Comparison of ENCODE assay signal across 8 mouse cellular contexts in the genomic region with DNA sequence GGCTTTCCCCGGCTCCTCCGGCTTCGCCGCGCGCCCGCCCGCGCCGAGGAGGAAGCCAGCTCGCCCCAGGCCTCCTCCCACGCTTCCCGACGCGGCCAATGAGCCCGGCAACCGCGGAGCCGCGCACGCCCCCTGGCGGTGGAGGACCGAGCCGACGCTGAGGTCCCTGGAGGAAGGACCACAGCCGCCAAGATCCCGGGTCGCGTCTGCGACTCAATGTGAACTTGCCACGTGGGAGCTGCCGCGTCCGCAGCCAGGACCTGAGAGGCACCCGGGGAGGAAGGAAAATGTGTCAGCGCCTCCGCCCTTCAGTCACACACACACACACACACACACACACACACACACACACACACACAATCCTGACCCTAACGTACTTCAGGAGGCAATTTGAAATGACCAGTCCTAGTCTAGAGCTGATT. TPM values are rescaled to one million over a fixed set of nuclear protein-coding genes. Genes with fewer than 3 reads are reported as not detected.
DNase-seq lines count a peak whose midpoint lies in the region; ATAC-seq and TF ChIP-seq lines count a peak whose summit lies in the region.

A gene (minus strand): TSS at position 158 of the 422 bp plus-strand sequence.

- WGBS in forebrain, postnatal 0 days, result under 1% methylated on average over 23 of the region's 38 CpGs
- under 1% methylated on average over 33 of the region's 38 CpGs for WGBS in lung, embryonic 15.5 days

- no peaks in the 10 kb centered on the region for H3K27me3 ChIP-seq in forebrain, postnatal 0 days (ENCODE audit: insufficient read depth, low read length)
- H3K27me3 ChIP-seq in lung, embryonic 15.5 days, result no peaks in the 10 kb centered on the region

- TF ChIP-seq CTCF in forebrain, postnatal 0 days (IDR thresholded peaks at IDR 0.05; ENCODE audit: low read depth), result peak; percentile 98

- peaks cover 0 to 2% of the 10 kb centered on the region in 2 experiments; a peak in 3 of 4 replicates for H3K4me1 ChIP-seq in ES-E14 (ENCODE audit: control insufficient read depth in 2 of 2, insufficient read depth in 2 of 2, low read length in 2 of 2, poor library complexity in 1 of 2)
- no peaks in the 10 kb centered on the region; the same call in 1 of the 2 replicates for H3K4me1 ChIP-seq in forebrain, postnatal 0 days (ENCODE audit: insufficient read depth)
- peaks cover 17% of the 10 kb centered on the region for H3K4me1 ChIP-seq in lung, embryonic 15.5 days

- no peaks in the 10 kb centered on the region for H3K9me3 ChIP-seq in ES-E14 (ENCODE audit: control insufficient read depth, insufficient read depth, low read depth, low read length)
- no peaks in the 10 kb centered on the region for H3K9me3 ChIP-seq in forebrain, postnatal 0 days (ENCODE audit: low read length)
- H3K9me3 ChIP-seq in lung, embryonic 15.5 days, result no peaks in the 10 kb centered on the region

- peak within 1 kb of the TSS; percentile 77 to 91 for H3K4me3 ChIP-seq in ES-E14 (ENCODE audit: insufficient read depth in 1 of 2, low read depth in 1 of 2, low read length in 2 of 2, poor library complexity in 1 of 2, severe bottlenecking in 1 of 2)
- H3K4me3 ChIP-seq in forebrain, postnatal 0 days (ENCODE audit: low read depth, low read length), result peak within 1 kb of the TSS; percentile 79
- peak within 1 kb of the TSS; percentile 90 for H3K4me3 ChIP-seq in lung, embryonic 15.5 days

- in situ Hi-C loops in ES-E14 (cut with MboI; ENCODE audit: low sequenced_read_pairs in 2 of 2, unreplicated experiment in 2 of 2), result no loop called here

- peak within 1 kb of the TSS; percentile 63 for H3K4me2 ChIP-seq in forebrain, postnatal 0 days (ENCODE audit: low read depth)
- H3K4me2 ChIP-seq in lung, embryonic 15.5 days, result peak within 1 kb of the TSS; percentile 73

- peak within 1 kb of the TSS; percentile 93 for H3K9ac ChIP-seq in ES-E14 (ENCODE audit: insufficient read depth, low read depth, low read length, poor library complexity, severe bottlenecking)
- peak within 1 kb of the TSS; percentile 84 for H3K9ac ChIP-seq in forebrain, postnatal 0 days
- peak within 1 kb of the TSS; percentile 84 for H3K9ac ChIP-seq in lung, embryonic 15.5 days

- no peak within 1 kb of the TSS; the same call in 1 of the 2 replicates for H3K27ac ChIP-seq in ES-E14 (ENCODE audit: insufficient read depth, low read depth, low read length, poor library complexity, severe bottlenecking)
- H3K27ac ChIP-seq in forebrain, postnatal 0 days (ENCODE audit: low read depth, low read length), result peak within 1 kb of the TSS; percentile 74
- H3K27ac ChIP-seq in lung, embryonic 15.5 days, result peak within 1 kb of the TSS; percentile 92

- no peaks in the 10 kb centered on the region for H3K36me3 ChIP-seq in ES-E14 (ENCODE audit: control insufficient read depth, insufficient read depth, low read length, poor library complexity, severe bottlenecking)
- H3K36me3 ChIP-seq in forebrain, postnatal 0 days (ENCODE audit: insufficient read depth), result no peaks in the 10 kb centered on the region
- H3K36me3 ChIP-seq in lung, embryonic 15.5 days, result no peaks in the 10 kb centered on the region

- ATAC-seq in forebrain, postnatal 0 days, result peak; percentile 97
- ATAC-seq in lung, embryonic 15.5 days (ENCODE audit: borderline replicate concordance, extremely low read depth, low FRiP score, low TSS enrichment), result peak; percentile 97

- DNase-seq in ES-E14 (ENCODE audit: low read depth, low spot score), result peak; percentile 88
- peak; percentile 90 to 96 for DNase-seq in cerebellum, adult 18-20 months
- DNase-seq in forebrain, postnatal 0 days, result peak; percentile 96
- peak; percentile 98 for DNase-seq in heart, postnatal 4 days
- DNase-seq in layer of hippocampus, adult 8-10 months (ENCODE audit: low spot score in 2 of 2), result peak; percentile 85 to 93
- peak; percentile 86 for DNase-seq in ovary, adult 18-20 months (ENCODE audit: low spot score)
- peak; percentile 95 for DNase-seq in thymus, postnatal 0 days (ENCODE audit: low spot score)

TF ChIP-seq in ES-E14, 5 proteins besides CTCF, POLR2A, EP300 and RAD21:
- no peak for TF ChIP-seq ZNF384 (IDR thresholded peaks at IDR 0.05; ENCODE audit: low read depth, low read length)
- TF ChIP-seq HCFC1 (IDR thresholded peaks at IDR 0.05; ENCODE audit: borderline replicate concordance, insufficient read depth, low read length), result peak; percentile 57; the same call in 1 of the 2 replicates
- TF ChIP-seq ZC3H11A (IDR thresholded peaks at IDR 0.05; ENCODE audit: borderline replicate concordance, low read depth, low read length), result no peak
TF ChIP-seq in ES-E14: peak in this region for 1.

RNA-seq across cellular contexts. Expression of the gene that starts here (rescaled TPM):
- total RNA-seq in ES-E14 (2012; rRNA removed), result 68.2 and 99.2 TPM in 2 replicates
- 49.7 and 50.2 TPM in 2 replicates for total RNA-seq in forebrain, postnatal 0 days (2014; rRNA removed)
- polyA plus RNA-seq in forebrain, postnatal 0 days (2015; fragmentation: Nextera tagmentation; extraction: Ambion mirVana), result 73.9 and 98.9 TPM in 2 replicates
- total RNA-seq in heart, postnatal 4 days (2021), result 10 to 100 TPM; 34.9 to 38.1 TPM
- 10 to 100 TPM; 51.5 to 57.7 (median 52.9) TPM for total RNA-seq in layer of hippocampus, adult 8-10 months (2022)
- polyA plus RNA-seq in lung, embryonic 15.5 days (2015; fragmentation: Nextera tagmentation; extraction: Ambion mirVana), result 74.0 and 84.1 TPM in 2 replicates
- polyA plus RNA-seq in thymus, postnatal 0 days (2015; fragmentation: Nextera tagmentation; extraction: Ambion mirVana), result 47.3 and 51.9 TPM in 2 replicates
